Comparison of ENCODE assay signal across 9 mouse cellular contexts in genomic region chr12:99284419-99285069, GRCm38 (mm10).
DNase-seq lines count a peak whose midpoint lies in the region; ATAC-seq and TF ChIP-seq lines count a peak whose summit lies in the region.
"Had no signal": no experiment of that assay in that cellular context is flagged by ENCODE, and none has a peak within 500 bp of the region (broad histone marks: within the 10 kb centered on the region; RNA-seq: fewer than 3 reads in every experiment).

No protein-coding gene starts in this region.

- peak; percentile 27; the same call in 1 of the 2 replicates for ATAC-seq in intestine, embryonic 14.5 days (replicated peaks; ENCODE audit: low FRiP score, low TSS enrichment, low read depth)
- no peak for ATAC-seq in intestine, postnatal 0 days
- peak; percentile 17; the same call in 1 of the 2 replicates for ATAC-seq in forebrain, embryonic 13.5 days
- no peak for ATAC-seq in midbrain, embryonic 14.5 days (ENCODE audit: low FRiP score, low TSS enrichment)

- 52% methylated on average over 8 of the region's 8 CpGs for WGBS in intestine, embryonic 14.5 days
- WGBS in intestine, postnatal 0 days, result 63% methylated on average over 8 of the region's 8 CpGs
- WGBS in forebrain, embryonic 13.5 days, result 60% methylated on average over 8 of the region's 8 CpGs
- WGBS in midbrain, embryonic 14.5 days, result 68% methylated on average over 8 of the region's 8 CpGs

- no peaks in the 10 kb centered on the region for H3K9me3 ChIP-seq in intestine, embryonic 14.5 days (ENCODE audit: control insufficient read depth, low read length)
- H3K9me3 ChIP-seq in intestine, postnatal 0 days (ENCODE audit: control insufficient read depth), result no peaks in the 10 kb centered on the region
- no peaks in the 10 kb centered on the region for H3K9me3 ChIP-seq in forebrain, embryonic 13.5 days (replicated peaks)
- H3K9me3 ChIP-seq in midbrain, embryonic 14.5 days (ENCODE audit: control insufficient read depth, low read length), result no peaks in the 10 kb centered on the region
- H3K9me3 ChIP-seq: neural tube, embryonic 12.5 days had no signal

- H3K9ac ChIP-seq in intestine, embryonic 14.5 days (ENCODE audit: low read length), result no peak overlapping the region
- no peak overlapping the region for H3K9ac ChIP-seq in intestine, postnatal 0 days (ENCODE audit: low read depth, low read length)
- H3K9ac ChIP-seq in forebrain, embryonic 13.5 days, result no peak overlapping the region
- H3K9ac ChIP-seq in midbrain, embryonic 14.5 days (replicated peaks; ENCODE audit: low read length), result no peak overlapping the region
- H3K9ac ChIP-seq: neural tube, embryonic 12.5 days had no signal

- no peak overlapping the region for H3K4me2 ChIP-seq in intestine, embryonic 14.5 days (ENCODE audit: low read length)
- H3K4me2 ChIP-seq in intestine, postnatal 0 days (replicated peaks; ENCODE audit: low read depth), result no peak overlapping the region
- 0 out of 2 replicates have a peak overlapping the region, but pooled peaks have one; percentile 36 for H3K4me2 ChIP-seq in forebrain, embryonic 13.5 days
- peak overlapping the region; percentile 16; the same call in 1 of the 2 replicates for H3K4me2 ChIP-seq in midbrain, embryonic 14.5 days (ENCODE audit: low read length)

- no peak overlapping the region for H3K27ac ChIP-seq in intestine, embryonic 14.5 days (ENCODE audit: low read depth)
- H3K27ac ChIP-seq in intestine, postnatal 0 days (ENCODE audit: low read depth, low read length), result no peak overlapping the region
- peak overlapping the region; percentile 56 for H3K27ac ChIP-seq in bone marrow macrophage, adult 2 months (ENCODE audit: insufficient read depth, low read depth, low read length)
- H3K27ac ChIP-seq in forebrain, embryonic 13.5 days, result peak overlapping the region; percentile 75
- peak overlapping the region; percentile 39; the same call in 1 of the 2 replicates for H3K27ac ChIP-seq in midbrain, embryonic 14.5 days (replicated peaks; ENCODE audit: low read depth, low read length)

- no peak for DNase-seq in intestine, embryonic 14.5 days (ENCODE audit: low spot score)
- no peak for DNase-seq in midbrain, embryonic 14.5 days
- no peak for DNase-seq in ovary, postnatal 10 days (ENCODE audit: low spot score)
- DNase-seq in right cerebral cortex, postnatal 4 days, result no peak
- DNase-seq in urinary bladder, postnatal 4 days (ENCODE audit: low spot score in 2 of 2), result no peak

- TF ChIP-seq CTCF in intestine, postnatal 0 days (IDR thresholded peaks at IDR 0.05; ENCODE audit: low read depth), result no peak
- TF ChIP-seq CTCF in bone marrow macrophage, adult 2 months (IDR thresholded peaks at IDR 0.05; ENCODE audit: low read depth, low read length), result no peak

- no peaks in the 10 kb centered on the region for H3K36me3 ChIP-seq in intestine, embryonic 14.5 days (ENCODE audit: control insufficient read depth, insufficient read depth, low read length)
- 0 out of 2 replicates have a peak, but pooled peaks cover 3% of the 10 kb centered on the region for H3K36me3 ChIP-seq in intestine, postnatal 0 days (ENCODE audit: control insufficient read depth, insufficient read depth)
- H3K36me3 ChIP-seq in forebrain, embryonic 13.5 days (ENCODE audit: poor library complexity, severe bottlenecking), result no peaks in the 10 kb centered on the region
- no peaks in the 10 kb centered on the region for H3K36me3 ChIP-seq in midbrain, embryonic 14.5 days (ENCODE audit: control insufficient read depth, insufficient read depth, low read length)
- H3K36me3 ChIP-seq: neural tube, embryonic 12.5 days had no signal

- no peak overlapping the region for H3K4me3 ChIP-seq in intestine, embryonic 14.5 days (ENCODE audit: low read depth, low read length)
- no peak overlapping the region for H3K4me3 ChIP-seq in intestine, postnatal 0 days (ENCODE audit: low read depth, low read length)
- no peak overlapping the region for H3K4me3 ChIP-seq in bone marrow macrophage, adult 2 months (ENCODE audit: insufficient read depth, low read length)
- H3K4me3 ChIP-seq in forebrain, embryonic 13.5 days, result no peak overlapping the region
- no peak overlapping the region for H3K4me3 ChIP-seq in midbrain, embryonic 14.5 days (replicated peaks; ENCODE audit: low read depth, low read length)
- H3K4me3 ChIP-seq: neural tube, embryonic 12.5 days had no signal

- H3K27me3 ChIP-seq in intestine, embryonic 14.5 days (replicated peaks; ENCODE audit: control insufficient read depth, insufficient read depth, low read length), result no peaks in the 10 kb centered on the region
- H3K27me3 ChIP-seq in intestine, postnatal 0 days (replicated peaks; ENCODE audit: control insufficient read depth, insufficient read depth, low read length), result no peaks in the 10 kb centered on the region
- no peaks in the 10 kb centered on the region for H3K27me3 ChIP-seq in forebrain, embryonic 13.5 days
- no peaks in the 10 kb centered on the region for H3K27me3 ChIP-seq in midbrain, embryonic 14.5 days (ENCODE audit: control insufficient read depth, insufficient read depth, low read length)
- H3K27me3 ChIP-seq: neural tube, embryonic 12.5 days had no signal

- H3K4me1 ChIP-seq in intestine, embryonic 14.5 days (replicated peaks; ENCODE audit: control insufficient read depth, insufficient read depth, low read length), result peaks cover 15% of the 10 kb centered on the region
- H3K4me1 ChIP-seq in intestine, postnatal 0 days (replicated peaks; ENCODE audit: control insufficient read depth, insufficient read depth, low read length), result no peaks in the 10 kb centered on the region; the same call in 1 of the 2 replicates
- peaks cover 18% of the 10 kb centered on the region for H3K4me1 ChIP-seq in bone marrow macrophage, adult 2 months (ENCODE audit: control insufficient read depth, insufficient read depth, low read length)
- H3K4me1 ChIP-seq in forebrain, embryonic 13.5 days, result peaks cover 81% of the 10 kb centered on the region
- H3K4me1 ChIP-seq in midbrain, embryonic 14.5 days (ENCODE audit: control insufficient read depth, insufficient read depth, low read length), result peaks cover 41% of the 10 kb centered on the region

- TF ChIP-seq POLR2A in bone marrow macrophage, adult 2 months (IDR thresholded peaks at IDR 0.05; ENCODE audit: borderline replicate concordance, low read depth, low read length), result no peak

Comparison
In these comparisons a context has a peak if more than half of its experiments do, and no peak if none do; other contexts are left out.
1. ATAC-seq: peak in intestine, embryonic 14.5 days (single experiment) and forebrain, embryonic 13.5 days (single experiment); none in intestine, postnatal 0 days (single experiment) and midbrain, embryonic 14.5 days (single experiment).
2. H3K27ac ChIP-seq: peak in bone marrow macrophage, adult 2 months (single experiment), forebrain, embryonic 13.5 days (single experiment) and midbrain, embryonic 14.5 days (single experiment); none in intestine, embryonic 14.5 days (single experiment) and intestine, postnatal 0 days (single experiment).
3. H3K4me2 ChIP-seq: peak in forebrain, embryonic 13.5 days (single experiment) and midbrain, embryonic 14.5 days (single experiment); none in intestine, embryonic 14.5 days (single experiment) and intestine, postnatal 0 days (single experiment).